Mouse (Mus musculus) retina, adult 2 months (tissue): ENCODE results near the gene Scd4.

Experiments
- DNase-seq: peaks from one replicate; pipeline ENCODE4 v3.0.0-alpha.2; 2012; ENCODE audit warnings: low read depth, low spot score

The Scd4 gene

GRCm38 (mm10) chr19:44377629-44378375 is 44.9 kb downstream of the Scd4 start:
- DNase-seq: no peak

GRCm38 (mm10) chr19:44379090-44379489 is 46.2 kb downstream of the Scd4 start:
- DNase-seq: no peak

- no peak for DNase-seq
These were observed 47.2 kb downstream of the Scd4 start for GRCm38 (mm10) chr19:44380065-44380464.

- no peak for DNase-seq
These were observed 49.9 kb downstream of the Scd4 start for GRCm38 (mm10) chr19:44382682-44383321.

GRCm38 (mm10) chr19:44385887-44386498 is 53.1 kb downstream of the Scd4 start:
- DNase-seq: no peak

- DNase-seq: no peak
These were observed 54.3 kb downstream of the Scd4 start for GRCm38 (mm10) chr19:44387089-44387671.

- DNase-seq: no peak
These were observed 55.0 kb downstream of the Scd4 start for GRCm38 (mm10) chr19:44387746-44388474.

GRCm38 (mm10) chr19:44388475-44389428 is 55.9 kb downstream of the Scd4 start:
- peak; percentile 86 for DNase-seq

- DNase-seq: no peak
These were observed 56.6 kb downstream of the Scd4 start for GRCm38 (mm10) chr19:44389507-44389906.

GRCm38 (mm10) chr19:44391856-44392255 is 59.0 kb downstream of the Scd4 start:
- DNase-seq: no peak

- DNase-seq: no peak
These were observed 59.6 kb downstream of the Scd4 start for GRCm38 (mm10) chr19:44392339-44393009.

GRCm38 (mm10) chr19:44393962-44394422 is 61.1 kb downstream of the Scd4 start:
- DNase-seq: no peak

- DNase-seq: no peak
These were observed 62.1 kb downstream of the Scd4 start for GRCm38 (mm10) chr19:44394972-44395371.
